Mouse (Mus musculus): ENCODE measurements around the gene Gm13290. TPM values are rescaled to one million over a fixed set of nuclear protein-coding genes. Genes with fewer than 3 reads are reported as not detected.
"Not testable (repeated sequence)": the region's sequence is repeated elsewhere in the genome, so short reads cannot be mapped to it uniquely, and the experiment has no call there.

Gene Gm13290
- polyA plus RNA-seq (2015; fragmentation: Nextera tagmentation; extraction: Ambion mirVana), result 0.13 TPM in 1 of 2 replicates, not detected in the other

GRCm38 (mm10) chr4:88773534-88773933 is at the start of gene Gm13290:
Gene Gm13290, plus strand, starts transcription at chr4:88773834.
- not testable (repeated sequence) for H3K27me3 ChIP-seq (replicated peaks; ENCODE audit: control insufficient read depth, insufficient read depth, low read length); H3K36me3 ChIP-seq (ENCODE audit: control insufficient read depth, insufficient read depth); H3K4me1 ChIP-seq (replicated peaks; ENCODE audit: control insufficient read depth, insufficient read depth, low read length); H3K9ac ChIP-seq (ENCODE audit: low read depth, low read length); H3K4me3 ChIP-seq (ENCODE audit: low read depth, low read length); ATAC-seq; H3K9me3 ChIP-seq (ENCODE audit: control insufficient read depth); H3K27ac ChIP-seq (ENCODE audit: low read depth, low read length); H3K4me2 ChIP-seq (replicated peaks; ENCODE audit: low read depth)
- no CpG with 5 or more reads among the region's 32 CpGs for WGBS

- H3K36me3 ChIP-seq (ENCODE audit: control insufficient read depth, insufficient read depth), result no peaks in the 10 kb centered on the region
- no peak for TF ChIP-seq CTCF (IDR thresholded peaks at IDR 0.05; ENCODE audit: low read depth)
- no peaks in the 10 kb centered on the region for H3K4me1 ChIP-seq (replicated peaks; ENCODE audit: control insufficient read depth, insufficient read depth, low read length)
- H3K9ac ChIP-seq (ENCODE audit: low read depth, low read length), result no peak overlapping the region
- 74% methylated on average over 6 of the region's 6 CpGs for WGBS
- no peak overlapping the region for H3K27ac ChIP-seq (ENCODE audit: low read depth, low read length)
- no peaks in the 10 kb centered on the region for H3K27me3 ChIP-seq (replicated peaks; ENCODE audit: control insufficient read depth, insufficient read depth, low read length)
- no peak for ATAC-seq
- H3K9me3 ChIP-seq (ENCODE audit: control insufficient read depth), result no peaks in the 10 kb centered on the region
- no peak overlapping the region for H3K4me3 ChIP-seq (ENCODE audit: low read depth, low read length)
- H3K4me2 ChIP-seq (replicated peaks; ENCODE audit: low read depth), result no peak overlapping the region
Observed at GRCm38 (mm10) chr4:88726727-88727126, 46.9 kb upstream of the Gm13290 start.

GRCm38 (mm10) chr4:88727324-88727723 is 46.3 kb upstream of the Gm13290 start:
- Histone ChIP-seq H3K27me3 (replicated peaks; ENCODE audit: control insufficient read depth, insufficient read depth, low read length) (no peaks in the 10 kb centered on the region), H3K9me3 (ENCODE audit: control insufficient read depth) (no peaks in the 10 kb centered on the region), H3K4me3 (ENCODE audit: low read depth, low read length) (no peak overlapping the region), H3K36me3 (ENCODE audit: control insufficient read depth, insufficient read depth) (no peaks in the 10 kb centered on the region), H3K4me1 (replicated peaks; ENCODE audit: control insufficient read depth, insufficient read depth, low read length) (no peaks in the 10 kb centered on the region), H3K4me2 (replicated peaks; ENCODE audit: low read depth) (no peak overlapping the region), H3K9ac (ENCODE audit: low read depth, low read length) (no peak overlapping the region), H3K27ac (ENCODE audit: low read depth, low read length) (no peak overlapping the region)
- 0% methylated on average over 1 of the region's 1 CpGs for WGBS
- no peak for ATAC-seq
- TF ChIP-seq CTCF (IDR thresholded peaks at IDR 0.05; ENCODE audit: low read depth), result peak; percentile 80

GRCm38 (mm10) chr4:88738480-88738879 is 35.2 kb upstream of the Gm13290 start:
- no peak for ATAC-seq
- H3K4me2 ChIP-seq (replicated peaks; ENCODE audit: low read depth), result no peak overlapping the region
- no peak overlapping the region for H3K27ac ChIP-seq (ENCODE audit: low read depth, low read length)
- no peaks in the 10 kb centered on the region for H3K4me1 ChIP-seq (replicated peaks; ENCODE audit: control insufficient read depth, insufficient read depth, low read length)
- peak; percentile 89 for TF ChIP-seq CTCF (IDR thresholded peaks at IDR 0.05; ENCODE audit: low read depth)
- no peaks in the 10 kb centered on the region for H3K9me3 ChIP-seq (ENCODE audit: control insufficient read depth)
- WGBS, result 4% methylated on average over 2 of the region's 2 CpGs
- no peak overlapping the region for H3K9ac ChIP-seq (ENCODE audit: low read depth, low read length)
- no peak overlapping the region for H3K4me3 ChIP-seq (ENCODE audit: low read depth, low read length)
- no peaks in the 10 kb centered on the region for H3K27me3 ChIP-seq (replicated peaks; ENCODE audit: control insufficient read depth, insufficient read depth, low read length)
- H3K36me3 ChIP-seq (ENCODE audit: control insufficient read depth, insufficient read depth), result no peaks in the 10 kb centered on the region

GRCm38 (mm10) chr4:88739036-88739435 is 34.6 kb upstream of the Gm13290 start:
- no peak overlapping the region for H3K4me3 ChIP-seq (ENCODE audit: low read depth, low read length)
- 83% methylated on average over 6 of the region's 6 CpGs for WGBS
- ATAC-seq, result no peak
- no peak overlapping the region for H3K9ac ChIP-seq (ENCODE audit: low read depth, low read length)
- no peaks in the 10 kb centered on the region for H3K27me3 ChIP-seq (replicated peaks; ENCODE audit: control insufficient read depth, insufficient read depth, low read length)
- no peaks in the 10 kb centered on the region for H3K36me3 ChIP-seq (ENCODE audit: control insufficient read depth, insufficient read depth)
- H3K4me2 ChIP-seq (replicated peaks; ENCODE audit: low read depth), result no peak overlapping the region
- H3K9me3 ChIP-seq (ENCODE audit: control insufficient read depth), result no peaks in the 10 kb centered on the region
- H3K27ac ChIP-seq (ENCODE audit: low read depth, low read length), result no peak overlapping the region
- TF ChIP-seq CTCF (IDR thresholded peaks at IDR 0.05; ENCODE audit: low read depth), result no peak
- H3K4me1 ChIP-seq (replicated peaks; ENCODE audit: control insufficient read depth, insufficient read depth, low read length), result no peaks in the 10 kb centered on the region

- Histone ChIP-seq H3K4me2 (replicated peaks; ENCODE audit: low read depth) (no peak overlapping the region), H3K27me3 (replicated peaks; ENCODE audit: control insufficient read depth, insufficient read depth, low read length) (no peaks in the 10 kb centered on the region), H3K4me1 (replicated peaks; ENCODE audit: control insufficient read depth, insufficient read depth, low read length) (no peaks in the 10 kb centered on the region), H3K9me3 (ENCODE audit: control insufficient read depth) (no peaks in the 10 kb centered on the region), H3K4me3 (ENCODE audit: low read depth, low read length) (no peak overlapping the region), H3K9ac (ENCODE audit: low read depth, low read length) (no peak overlapping the region), H3K36me3 (ENCODE audit: control insufficient read depth, insufficient read depth) (no peaks in the 10 kb centered on the region), H3K27ac (ENCODE audit: low read depth, low read length) (no peak overlapping the region)
- ATAC-seq, result no peak
- 87% methylated on average over 4 of the region's 4 CpGs for WGBS
- no peak for TF ChIP-seq CTCF (IDR thresholded peaks at IDR 0.05; ENCODE audit: low read depth)
Observed at GRCm38 (mm10) chr4:88741426-88741825, 32.2 kb upstream of the Gm13290 start.

- Histone ChIP-seq H3K4me2 (replicated peaks; ENCODE audit: low read depth) (no peak overlapping the region), H3K4me3 (ENCODE audit: low read depth, low read length) (no peak overlapping the region), H3K27me3 (replicated peaks; ENCODE audit: control insufficient read depth, insufficient read depth, low read length) (no peaks in the 10 kb centered on the region), H3K36me3 (ENCODE audit: control insufficient read depth, insufficient read depth) (no peaks in the 10 kb centered on the region), H3K27ac (ENCODE audit: low read depth, low read length) (no peak overlapping the region), H3K9me3 (ENCODE audit: control insufficient read depth) (no peaks in the 10 kb centered on the region), H3K9ac (ENCODE audit: low read depth, low read length) (no peak overlapping the region), H3K4me1 (replicated peaks; ENCODE audit: control insufficient read depth, insufficient read depth, low read length) (no peaks in the 10 kb centered on the region)
- TF ChIP-seq CTCF (IDR thresholded peaks at IDR 0.05; ENCODE audit: low read depth), result peak; percentile 55
- ATAC-seq, result no peak
- 64% methylated on average over 7 of the region's 7 CpGs for WGBS
Observed at GRCm38 (mm10) chr4:88742771-88743371, 30.8 kb upstream of the Gm13290 start.
